Mouse (Mus musculus) midbrain, embryonic 14.5 days (tissue): ENCODE data around the gene Slc38a10. TPM values are rescaled to one million over a fixed set of nuclear protein-coding genes. Genes with fewer than 3 reads are reported as not detected.
A peak's percentile ranks its signal among the peaks of the same experiment; 100 is the strongest.

Experiments used
- ATAC-seq: fragments of 200-750 bp; cut with Nextera tagmentation; 2 replicates; pipeline ENCODE4 v1.8.0; 2017; ENCODE audit warnings: moderate number of reproducible peaks, moderate library complexity; ENCODE audit not compliant: low FRiP score, low TSS enrichment
- DNase-seq: peaks from one replicate; pipeline ENCODE4 v3.0.0-alpha.2; 2015
- H3K27ac ChIP-seq: fragments of 300-500 bp; sonication (generic); replicated peaks from 2 replicates; pipeline ENCODE4 v1.5.1; 2014; ENCODE audit warnings: mild to moderate bottlenecking, low read depth, low read length, moderate library complexity
- H3K27me3 ChIP-seq: fragments of 300-500 bp; sonication (generic); 2 replicates; pipeline ENCODE4 v1.6.1; 2014; ENCODE audit warnings: low read length, control low read depth, mixed read lengths; ENCODE audit not compliant: control insufficient read depth, insufficient read depth
- H3K36me3 ChIP-seq: fragments of 300-500 bp; sonication (generic); 2 replicates; pipeline ENCODE4 v1.6.1; 2014; ENCODE audit warnings: low read length, control low read depth; ENCODE audit not compliant: control insufficient read depth, insufficient read depth
- H3K4me1 ChIP-seq: fragments of 300-500 bp; sonication (generic); 2 replicates; pipeline ENCODE4 v1.6.1; 2014; ENCODE audit warnings: mild to moderate bottlenecking, antibody characterized with exemption, low read length, control low read depth; ENCODE audit not compliant: control insufficient read depth, insufficient read depth
- H3K4me2 ChIP-seq: fragments of 300-500 bp; sonication (generic); 2 replicates; pipeline ENCODE4 v1.6.1; 2014; ENCODE audit warnings: mild to moderate bottlenecking, low read length, moderate library complexity
- H3K4me3 ChIP-seq: fragments of 300-500 bp; sonication (generic); replicated peaks from 2 replicates; pipeline ENCODE4 v1.5.1; 2014; ENCODE audit warnings: low read depth, low read length
- H3K9ac ChIP-seq: fragments of 300-500 bp; sonication (generic); replicated peaks from 2 replicates; pipeline ENCODE4 v1.6.1; 2014; ENCODE audit warnings: mild to moderate bottlenecking, low read length, moderate library complexity
- H3K9me3 ChIP-seq: fragments of 300-500 bp; sonication (generic); 2 replicates; pipeline ENCODE4 v1.6.1; 2016; ENCODE audit warnings: low read length, control low read depth, mixed read lengths; ENCODE audit not compliant: control insufficient read depth
- WGBS: fragments of 180-500 bp; shearing (Covaris S2); extraction: QIAGEN DNeasy Blood & Tissue Kit; methylation state at CpG from one replicate; pipeline ENCODE4 v1.1.7; 2014; 5-methylcytosine and 5-hydroxymethylcytosine counted together
- polyA plus RNA-seq: library from polyadenylated mRNA; unstranded; fragments of >200 nt; fragmentation: Nextera tagmentation; extraction: Ambion mirVana; gene quantifications from 2 replicates; pipeline ENCODE4 v1.2.1, GENCODE M21; 2014

The Slc38a10 gene
- polyA plus RNA-seq, 1 experiment from 2014 or later, result 88.3 TPM

- DNase-seq, result no peak
- Histone ChIP-seq H3K9ac (no peak overlapping the region), H3K4me1 (no peaks in the 10 kb centered on the region), H3K9me3 (no peaks in the 10 kb centered on the region), H3K27me3 (no peaks in the 10 kb centered on the region), H3K27ac (no peak overlapping the region), H3K4me3 (no peak overlapping the region), H3K36me3 (no peaks in the 10 kb centered on the region), H3K4me2 (no peak overlapping the region)
- no peak for ATAC-seq
- WGBS, result 59% methylated on average over 5 of the region's 5 CpGs
These were observed 7.7 kb upstream of the Slc38a10 start for GRCm38 (mm10) chr11:120158828-120159227.

GRCm38 (mm10) chr11:120150440-120151112 is 570 bp downstream of the Slc38a10 start:
- Histone ChIP-seq H3K9ac (peak overlapping the region; percentile 72), H3K4me3 (peak overlapping the region; percentile 90), H3K9me3 (no peaks in the 10 kb centered on the region), H3K36me3 (0 out of 2 replicates have a peak, but pooled peaks cover 4% of the 10 kb centered on the region), H3K27ac (peak overlapping the region; percentile 82), H3K4me2 (peak overlapping the region; percentile 82), H3K4me1 (peaks cover 17% of the 10 kb centered on the region), H3K27me3 (no peaks in the 10 kb centered on the region)
- DNase-seq (peak; percentile 60), ATAC-seq (peak; percentile 44; the same call in 1 of the 2 replicates)
- under 1% methylated on average over 44 of the region's 44 CpGs for WGBS

GRCm38 (mm10) chr11:120149510-120150200 is 1.5 kb downstream of the Slc38a10 start:
- peak overlapping the region; percentile 72 for H3K9ac ChIP-seq
- DNase-seq (no peak), ATAC-seq (no peak)
- peaks cover 17% of the 10 kb centered on the region for H3K4me1 ChIP-seq
- WGBS, result 39% methylated on average over 6 of the region's 6 CpGs
- H3K27me3 ChIP-seq, result no peaks in the 10 kb centered on the region
- H3K27ac ChIP-seq, result no peak overlapping the region
- H3K4me2 ChIP-seq, result peak overlapping the region; percentile 82
- no peaks in the 10 kb centered on the region for H3K9me3 ChIP-seq
- H3K4me3 ChIP-seq, result peak overlapping the region; percentile 90
- H3K36me3 ChIP-seq, result 0 out of 2 replicates have a peak, but pooled peaks cover 4% of the 10 kb centered on the region

GRCm38 (mm10) chr11:120148201-120148855 is 2.8 kb downstream of the Slc38a10 start:
- 92% methylated on average over 8 of the region's 8 CpGs for WGBS
- Histone ChIP-seq H3K27me3 (no peaks in the 10 kb centered on the region), H3K4me1 (peaks cover 17% of the 10 kb centered on the region), H3K27ac (no peak overlapping the region), H3K4me2 (no peak overlapping the region), H3K36me3 (0 out of 2 replicates have a peak, but pooled peaks cover 7% of the 10 kb centered on the region), H3K9me3 (no peaks in the 10 kb centered on the region), H3K4me3 (no peak overlapping the region), H3K9ac (no peak overlapping the region)
- no peak for ATAC-seq
- DNase-seq, result no peak

DNA sequence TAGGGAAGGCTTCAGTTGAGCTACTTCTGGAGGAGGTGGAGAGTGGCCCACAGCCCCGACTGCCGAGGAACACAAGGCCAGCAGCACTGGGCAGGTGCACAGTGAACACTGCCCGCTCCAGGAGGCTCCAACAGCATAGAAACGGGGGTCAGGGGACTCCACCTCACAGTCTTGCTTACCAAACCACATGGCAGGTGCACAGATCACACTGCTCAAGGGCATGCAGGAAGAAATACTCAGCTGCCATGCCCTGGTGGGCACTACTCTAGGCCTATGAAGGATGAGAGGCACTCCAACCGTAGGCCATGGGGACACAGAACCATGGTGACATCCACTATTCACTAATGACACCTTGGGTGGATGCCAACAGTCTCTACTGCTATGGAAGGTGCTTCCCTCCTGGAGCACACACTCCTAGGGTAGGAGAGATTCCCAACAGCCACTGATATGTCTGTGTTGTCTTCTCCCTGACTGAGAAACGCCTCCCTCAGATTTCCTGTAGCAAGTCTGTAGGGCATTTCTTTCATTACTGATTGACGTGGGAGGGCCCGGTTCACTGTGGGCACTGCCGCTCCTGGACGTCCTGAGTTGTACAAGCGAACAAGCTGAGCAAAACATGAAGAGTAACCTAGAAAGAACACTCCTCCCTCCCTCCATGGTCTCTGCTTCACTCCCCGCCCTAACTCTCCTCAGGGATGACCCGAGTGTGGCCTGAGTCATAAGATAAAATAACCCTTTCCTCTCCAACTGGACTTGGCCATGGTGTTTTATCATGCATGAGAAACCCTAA is 7.2 kb downstream of the Slc38a10 start:
- H3K4me1 ChIP-seq, result peaks cover 1% of the 10 kb centered on the region; the same call in 1 of the 2 replicates
- H3K27ac ChIP-seq, result no peak overlapping the region
- 85% methylated on average over 13 of the region's 13 CpGs for WGBS
- H3K4me3 ChIP-seq, result no peak overlapping the region
- H3K4me2 ChIP-seq, result no peak overlapping the region
- H3K9ac ChIP-seq, result no peak overlapping the region
- H3K27me3 ChIP-seq, result no peaks in the 10 kb centered on the region
- DNase-seq (no peak), ATAC-seq (no peak)
- H3K36me3 ChIP-seq, result peaks cover 12% of the 10 kb centered on the region; the same call in 1 of the 2 replicates
- no peaks in the 10 kb centered on the region for H3K9me3 ChIP-seq

DNA sequence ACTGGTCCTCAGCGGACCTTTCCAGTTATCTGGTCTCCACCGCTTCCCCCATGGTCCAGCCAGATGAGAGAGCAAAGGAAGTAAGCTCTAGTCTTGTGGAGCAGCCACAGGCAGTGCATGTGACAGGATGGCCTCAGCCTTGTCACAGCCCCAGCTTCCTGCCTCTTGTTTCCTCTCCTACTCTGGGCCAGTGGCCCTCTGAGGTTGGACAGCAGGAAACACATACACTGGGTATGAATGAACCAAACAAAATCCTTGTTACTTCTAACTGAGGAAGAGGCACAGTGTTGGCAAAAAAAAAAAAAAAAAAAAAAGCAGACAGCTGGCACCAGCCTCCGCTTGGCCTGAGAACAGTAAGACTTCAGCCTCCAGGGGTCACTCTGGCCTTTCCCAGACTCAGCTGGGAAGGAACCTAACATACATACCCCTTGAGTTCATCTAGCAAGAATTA is 8.5 kb downstream of the Slc38a10 start:
- H3K27me3 ChIP-seq, result no peaks in the 10 kb centered on the region
- 83% methylated on average over 3 of the region's 3 CpGs for WGBS
- H3K36me3 ChIP-seq, result peaks cover 16% of the 10 kb centered on the region
- peak; percentile 46 for DNase-seq
- no peak overlapping the region for H3K4me2 ChIP-seq
- no peaks in the 10 kb centered on the region for H3K4me1 ChIP-seq
- H3K4me3 ChIP-seq, result no peak overlapping the region
- ATAC-seq, result no peak
- no peaks in the 10 kb centered on the region for H3K9me3 ChIP-seq
- H3K9ac ChIP-seq, result no peak overlapping the region
- no peak overlapping the region for H3K27ac ChIP-seq

DNA sequence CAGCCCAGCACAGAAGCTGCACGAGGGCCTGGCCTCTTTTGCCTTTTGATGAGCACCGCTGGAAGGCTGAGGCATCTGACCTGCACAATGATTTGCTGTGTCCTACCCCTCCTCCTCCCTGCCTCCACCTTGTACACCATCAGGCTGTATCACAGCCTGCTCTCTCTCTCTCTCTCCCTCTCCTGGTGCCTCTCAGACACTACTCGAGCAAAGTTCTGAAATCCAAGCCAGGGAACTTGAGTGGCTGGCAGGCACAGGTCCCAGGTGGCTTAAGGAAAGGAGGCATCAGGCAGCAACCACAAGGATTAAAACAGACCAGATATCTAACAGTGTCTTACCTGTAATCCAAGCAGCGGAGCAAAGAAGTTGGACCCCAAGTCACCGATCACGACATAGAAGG is 10.9 kb downstream of the Slc38a10 start:
- Histone ChIP-seq H3K36me3 (peaks cover 12% of the 10 kb centered on the region), H3K9ac (no peak overlapping the region), H3K9me3 (no peaks in the 10 kb centered on the region), H3K27me3 (no peaks in the 10 kb centered on the region), H3K4me1 (no peaks in the 10 kb centered on the region), H3K27ac (no peak overlapping the region), H3K4me3 (no peak overlapping the region), H3K4me2 (no peak overlapping the region)
- ATAC-seq (no peak), DNase-seq (no peak)
- 66% methylated on average over 6 of the region's 6 CpGs for WGBS

DNA sequence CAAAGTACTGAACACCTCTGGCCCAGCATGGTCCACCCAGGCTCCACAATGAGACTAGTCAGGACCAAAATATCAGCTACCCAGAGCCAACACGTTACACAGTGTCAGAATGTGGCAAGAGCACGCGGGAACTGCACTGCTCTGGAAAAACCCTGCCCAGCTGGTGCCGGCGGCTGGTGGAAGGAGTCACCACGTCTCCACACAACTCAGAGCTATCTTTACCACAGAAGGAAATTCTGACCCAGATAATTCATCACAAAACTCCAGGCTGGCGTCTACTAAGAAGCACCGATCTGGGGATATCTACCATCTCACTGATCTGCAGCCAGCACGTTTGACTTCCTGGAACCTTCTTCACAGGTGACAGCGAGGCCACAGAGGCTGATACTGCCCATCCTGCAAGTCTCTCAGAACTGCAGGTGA is 11.8 kb downstream of the Slc38a10 start:
- peaks cover 17% of the 10 kb centered on the region for H3K36me3 ChIP-seq
- no peaks in the 10 kb centered on the region for H3K4me1 ChIP-seq
- H3K4me3 ChIP-seq, result no peak overlapping the region
- no peak overlapping the region for H3K27ac ChIP-seq
- no peaks in the 10 kb centered on the region for H3K9me3 ChIP-seq
- 89% methylated on average over 10 of the region's 10 CpGs for WGBS
- no peak for ATAC-seq
- H3K4me2 ChIP-seq, result no peak overlapping the region
- H3K27me3 ChIP-seq, result no peaks in the 10 kb centered on the region
- DNase-seq, result no peak
- H3K9ac ChIP-seq, result no peak overlapping the region
